Mouse (Mus musculus) myocyte (in vitro differentiated cells): ENCODE measurements around the gene Sptlc2. TPM values are rescaled to one million over a fixed set of nuclear protein-coding genes. Genes with fewer than 3 reads are reported as not detected.

Experiments used
- H3K27me3 ChIP-seq: one replicate; pipeline ENCODE4 v1.6.1; 2011; ENCODE audit not compliant: control insufficient read depth, insufficient read depth, insufficient read length
- H3K36me3 ChIP-seq: one replicate; pipeline ENCODE4 v1.6.1; 2011; ENCODE audit not compliant: control insufficient read depth, insufficient read depth
- H3K4me2 ChIP-seq: one replicate; pipeline ENCODE4 v1.6.1; 2011; ENCODE audit warnings: low read depth, control low read depth
- H3K4me3 ChIP-seq: one replicate; pipeline ENCODE4 v1.5.1; 2011; ENCODE audit warnings: mild to moderate bottlenecking, control low read depth, moderate library complexity
- H3K79me2 ChIP-seq: one replicate; pipeline ENCODE4 v1.6.1; 2011; ENCODE audit not compliant: control insufficient read depth, insufficient read depth
- H3ac ChIP-seq: one replicate; pipeline ENCODE4 v1.6.1; 2011; ENCODE audit not compliant: control insufficient read depth, insufficient read length
- CEBPB ChIP-seq: IDR thresholded peaks from 2 replicates; pipeline ENCODE4 v1.6.1; 2011; ENCODE audit warnings: mild to moderate bottlenecking, moderate library complexity; ENCODE audit not compliant: poor library complexity, insufficient read depth, severe bottlenecking
- E2F4 ChIP-seq: IDR thresholded peaks from one replicate; pipeline ENCODE4 v1.6.1; 2011; ENCODE audit warnings: mild to moderate bottlenecking, control low read depth, moderate library complexity; ENCODE audit not compliant: insufficient read depth
- MAX ChIP-seq: IDR thresholded peaks from one replicate; pipeline ENCODE4 v1.6.1; 2011; ENCODE audit warnings: low read depth, mild to moderate bottlenecking, control low read depth
- MYOD1 ChIP-seq, 3 experiments: IDR thresholded peaks; one replicate each; pipeline ENCODE4 v1.6.1; 2011; ENCODE audit warnings: control low read depth in 2 of 3, low read depth in 2 of 3, mild to moderate bottlenecking in 2 of 3, moderate library complexity in 1 of 3; ENCODE audit not compliant: insufficient read length in 2 of 3, control insufficient read depth in 1 of 3
- MYOG ChIP-seq, 3 experiments: IDR thresholded peaks; one replicate each; pipeline ENCODE4 v1.6.1; 2011; ENCODE audit warnings: control low read depth in 2 of 3, low read depth in 2 of 3, mild to moderate bottlenecking in 2 of 3; ENCODE audit not compliant: insufficient read length in 2 of 3, control insufficient read depth in 1 of 3, insufficient read depth in 1 of 3
- POLR2A ChIP-seq: IDR thresholded peaks from one replicate; pipeline ENCODE4 v1.6.1; 2011; ENCODE audit warnings: low read depth, mild to moderate bottlenecking, control low read depth, moderate library complexity; ENCODE audit not compliant: insufficient read length
- POLR2AphosphoS2 ChIP-seq: IDR thresholded peaks from one replicate; pipeline ENCODE4 v1.6.1; 2011; ENCODE audit warnings: low read depth, control low read depth; ENCODE audit not compliant: insufficient read length
- REST ChIP-seq: IDR thresholded peaks from one replicate; pipeline ENCODE4 v1.6.1; 2011; ENCODE audit warnings: mild to moderate bottlenecking, control low read depth, moderate library complexity; ENCODE audit not compliant: insufficient read depth, insufficient read length
- SRF ChIP-seq: IDR thresholded peaks from one replicate; pipeline ENCODE4 v1.6.1; 2011; ENCODE audit warnings: low read depth; ENCODE audit not compliant: control insufficient read depth, insufficient read length
- TCF12 ChIP-seq: IDR thresholded peaks from one replicate; pipeline ENCODE4 v1.6.1; 2011; ENCODE audit warnings: mild to moderate bottlenecking, control low read depth; ENCODE audit not compliant: poor library complexity, insufficient read depth, severe bottlenecking
- TCF3 ChIP-seq: IDR thresholded peaks from one replicate; pipeline ENCODE4 v1.6.1; 2011; ENCODE audit warnings: low read depth, control low read depth; ENCODE audit not compliant: insufficient read length
- USF1 ChIP-seq: IDR thresholded peaks from one replicate; pipeline ENCODE4 v1.6.1; 2011; ENCODE audit warnings: low read depth, mild to moderate bottlenecking, control low read depth, moderate library complexity
- polyA plus RNA-seq: library from polyadenylated mRNA; unstranded; fragments of >200 nt; fragmentation: generic; extraction: Trizol; gene quantifications from one replicate; pipeline ENCODE4 v1.2.1, GENCODE M21; 2012; ENCODE audit warnings: missing spikeins

The Sptlc2 gene
- polyA plus RNA-seq, 1 experiment, result 43.4 TPM

- Histone ChIP-seq H3K27me3 (no peaks in the 10 kb centered on the region), H3K4me3 (no peak overlapping the region), H3ac (no peak overlapping the region), H3K79me2 (no peaks in the 10 kb centered on the region), H3K36me3 (no peaks in the 10 kb centered on the region), H3K4me2 (peak overlapping the region; percentile 6)
- no peak for TF ChIP-seq POLR2A
- peak in 2 of 3 experiments; percentile 44 to 61 for TF ChIP-seq MYOD1 (IDR thresholded peaks at IDR 0.05; ENCODE audit: control insufficient read depth in 1 of 3, insufficient read length in 2 of 3, low read depth in 2 of 3)
- no peak for TF ChIP-seq REST
- peak in 2 of 3 experiments; percentile 40 to 85 for TF ChIP-seq MYOG (IDR thresholded peaks at IDR 0.05; ENCODE audit: control insufficient read depth in 1 of 3, insufficient read depth in 1 of 3, insufficient read length in 2 of 3, low read depth in 2 of 3)
- TF ChIP-seq USF1, result no peak
- TF ChIP-seq CEBPB, result no peak
- TF ChIP-seq TCF3, result no peak
- TF ChIP-seq E2F4, result no peak
- TF ChIP-seq TCF12, result no peak
- no peak for TF ChIP-seq MAX
- TF ChIP-seq POLR2AphosphoS2, result no peak
- no peak for TF ChIP-seq SRF
Observed at GRCm38 (mm10) chr12:87284726-87285125, 103.4 kb downstream of the Sptlc2 start.

GRCm38 (mm10) chr12:87284268-87284667 lies 103.9 kb downstream of the Sptlc2 start:
- Histone ChIP-seq H3K27me3 (no peaks in the 10 kb centered on the region), H3K79me2 (no peaks in the 10 kb centered on the region), H3ac (no peak overlapping the region), H3K4me3 (no peak overlapping the region), H3K4me2 (no peak overlapping the region), H3K36me3 (no peaks in the 10 kb centered on the region)
- TF ChIP-seq USF1, result no peak
- no peak for TF ChIP-seq SRF
- no peak for TF ChIP-seq POLR2A
- TF ChIP-seq E2F4, result no peak
- TF ChIP-seq TCF12, result no peak
- no peak for TF ChIP-seq REST
- TF ChIP-seq MYOD1 (IDR thresholded peaks at IDR 0.05; ENCODE audit: control insufficient read depth in 1 of 3, insufficient read length in 2 of 3, low read depth in 2 of 3), result no peak
- no peak for TF ChIP-seq MAX
- no peak for TF ChIP-seq MYOG (IDR thresholded peaks at IDR 0.05; ENCODE audit: control insufficient read depth in 1 of 3, insufficient read depth in 1 of 3, insufficient read length in 2 of 3, low read depth in 2 of 3)
- no peak for TF ChIP-seq POLR2AphosphoS2
- no peak for TF ChIP-seq TCF3
- no peak for TF ChIP-seq CEBPB

- Histone ChIP-seq H3K79me2 (no peaks in the 10 kb centered on the region), H3K36me3 (no peaks in the 10 kb centered on the region), H3K4me2 (no peak overlapping the region), H3ac (no peak overlapping the region), H3K27me3 (no peaks in the 10 kb centered on the region), H3K4me3 (no peak overlapping the region)
- no peak for TF ChIP-seq MYOG (IDR thresholded peaks at IDR 0.05; ENCODE audit: control insufficient read depth in 1 of 3, insufficient read depth in 1 of 3, insufficient read length in 2 of 3, low read depth in 2 of 3)
- no peak for TF ChIP-seq TCF12
- TF ChIP-seq MAX, result no peak
- TF ChIP-seq REST, result no peak
- TF ChIP-seq SRF, result no peak
- TF ChIP-seq POLR2AphosphoS2, result no peak
- TF ChIP-seq POLR2A, result no peak
Observed at GRCm38 (mm10) chr12:87283706-87284105, 104.4 kb downstream of the Sptlc2 start.

GRCm38 (mm10) chr12:87282743-87283142 lies 105.4 kb downstream of the Sptlc2 start:
- Histone ChIP-seq H3ac (no peak overlapping the region), H3K27me3 (no peaks in the 10 kb centered on the region), H3K79me2 (no peaks in the 10 kb centered on the region), H3K4me2 (no peak overlapping the region), H3K4me3 (no peak overlapping the region), H3K36me3 (no peaks in the 10 kb centered on the region)
- no peak for TF ChIP-seq USF1
- TF ChIP-seq MAX, result no peak
- TF ChIP-seq POLR2A, result no peak
- TF ChIP-seq REST, result no peak
- no peak for TF ChIP-seq MYOD1 (IDR thresholded peaks at IDR 0.05; ENCODE audit: control insufficient read depth in 1 of 3, insufficient read length in 2 of 3, low read depth in 2 of 3)
- no peak for TF ChIP-seq TCF12
- no peak for TF ChIP-seq POLR2AphosphoS2
- no peak for TF ChIP-seq TCF3
- no peak for TF ChIP-seq MYOG (IDR thresholded peaks at IDR 0.05; ENCODE audit: control insufficient read depth in 1 of 3, insufficient read depth in 1 of 3, insufficient read length in 2 of 3, low read depth in 2 of 3)
- no peak for TF ChIP-seq SRF
- no peak for TF ChIP-seq E2F4
- TF ChIP-seq CEBPB, result no peak

GRCm38 (mm10) chr12:87281766-87282165 lies 106.4 kb downstream of the Sptlc2 start:
- Histone ChIP-seq H3K36me3 (no peaks in the 10 kb centered on the region), H3K79me2 (no peaks in the 10 kb centered on the region), H3ac (no peak overlapping the region), H3K4me3 (no peak overlapping the region), H3K27me3 (no peaks in the 10 kb centered on the region), H3K4me2 (no peak overlapping the region)
- TF ChIP-seq SRF (no peak), POLR2A (no peak), POLR2AphosphoS2 (no peak), MYOD1 (IDR thresholded peaks at IDR 0.05; ENCODE audit: control insufficient read depth in 1 of 3, insufficient read length in 2 of 3, low read depth in 2 of 3) (no peak), CEBPB (no peak), USF1 (no peak), TCF12 (no peak), E2F4 (no peak), TCF3 (no peak), REST (no peak), MAX (no peak), MYOG (IDR thresholded peaks at IDR 0.05; ENCODE audit: control insufficient read depth in 1 of 3, insufficient read depth in 1 of 3, insufficient read length in 2 of 3, low read depth in 2 of 3) (no peak)
